Mouse (Mus musculus) kidney, embryonic 14.5 days (tissue): ENCODE results near the gene Tbcc. TPM values are rescaled to one million over a fixed set of nuclear protein-coding genes. Genes with fewer than 3 reads are reported as not detected.
A peak's percentile ranks its signal among the peaks of the same experiment; 100 is the strongest.

ENCODE experiments used
- ATAC-seq: fragments of 200-750 bp; cut with Nextera tagmentation; 2 replicates; pipeline ENCODE4 v1.8.0; 2017; ENCODE audit warnings: moderate number of reproducible peaks, mild to moderate bottlenecking, moderate TSS enrichment, moderate library complexity; ENCODE audit not compliant: low FRiP score, low TSS enrichment
- H3K27ac ChIP-seq: fragments of 300-500 bp; sonication (generic); 2 replicates; pipeline ENCODE4 v1.5.1; 2014; ENCODE audit warnings: low read depth, mild to moderate bottlenecking, low read length, moderate library complexity, mixed read lengths
- H3K27me3 ChIP-seq: fragments of 300-500 bp; sonication (generic); 2 replicates; pipeline ENCODE4 v1.6.1; 2014; ENCODE audit warnings: mild to moderate bottlenecking, low read length; ENCODE audit not compliant: control insufficient read depth, insufficient read depth
- H3K36me3 ChIP-seq: fragments of 300-500 bp; sonication (generic); 2 replicates; pipeline ENCODE4 v1.6.1; 2014; ENCODE audit warnings: low read length, mixed read lengths; ENCODE audit not compliant: control insufficient read depth, insufficient read depth
- H3K4me1 ChIP-seq: fragments of 300-500 bp; sonication (generic); 2 replicates; pipeline ENCODE4 v1.6.1; 2014; ENCODE audit warnings: low read length, mixed read lengths; ENCODE audit not compliant: control insufficient read depth, insufficient read depth
- H3K4me2 ChIP-seq: fragments of 300-500 bp; sonication (generic); replicated peaks from 2 replicates; pipeline ENCODE4 v1.6.1; 2014; ENCODE audit warnings: low read depth, mild to moderate bottlenecking, low read length
- H3K4me3 ChIP-seq: fragments of 300-500 bp; sonication (generic); 2 replicates; pipeline ENCODE4 v1.5.1; 2014; ENCODE audit warnings: mild to moderate bottlenecking, low read length
- H3K9ac ChIP-seq: fragments of 300-500 bp; sonication (generic); 2 replicates; pipeline ENCODE4 v1.6.1; 2014; ENCODE audit warnings: low read depth, mild to moderate bottlenecking, low read length, moderate library complexity
- H3K9me3 ChIP-seq: fragments of 300-500 bp; sonication (generic); 2 replicates; pipeline ENCODE4 v1.6.1; 2016; ENCODE audit warnings: low read length; ENCODE audit not compliant: control insufficient read depth
- WGBS: fragments of 180-500 bp; shearing (Covaris S2); extraction: QIAGEN DNeasy Blood & Tissue Kit; methylation state at CpG from one replicate; pipeline ENCODE4 v1.1.7; 2014; 5-methylcytosine and 5-hydroxymethylcytosine counted together
- polyA plus RNA-seq: library from polyadenylated mRNA; unstranded; fragments of >200 nt; fragmentation: Nextera tagmentation; extraction: Ambion mirVana; gene quantifications from 2 replicates; pipeline ENCODE4 v1.2.1, GENCODE M21; 2014

Gene Tbcc
- polyA plus RNA-seq, 1 experiment from 2014 or later = 71.0 TPM

DNA sequence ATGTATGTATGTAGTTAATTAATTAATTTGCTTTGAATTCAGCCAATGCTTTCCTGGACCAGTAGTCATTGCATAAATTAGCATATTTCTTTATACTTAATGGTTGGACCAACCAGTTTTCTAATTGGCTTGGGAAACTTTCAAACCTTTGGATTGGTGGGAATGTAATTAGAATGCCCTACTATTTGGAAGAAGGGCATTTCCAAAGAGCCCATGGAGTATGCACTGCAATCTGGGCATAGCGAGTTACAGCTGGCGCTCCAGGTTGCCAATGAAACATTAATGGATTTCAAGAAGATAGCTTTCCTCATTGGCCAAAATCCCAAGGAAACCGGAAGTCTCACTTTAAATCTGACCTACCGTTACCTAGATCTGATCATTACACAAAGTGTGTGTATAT is 30.4 kb upstream of the Tbcc start:
- no peak overlapping the region for H3K9ac ChIP-seq
- no peaks in the 10 kb centered on the region for H3K36me3 ChIP-seq
- H3K4me2 ChIP-seq = no peak overlapping the region
- H3K4me1 ChIP-seq = peaks cover 8% of the 10 kb centered on the region
- H3K9me3 ChIP-seq = no peaks in the 10 kb centered on the region
- H3K4me3 ChIP-seq = no peak overlapping the region
- H3K27ac ChIP-seq = no peak overlapping the region
- no peaks in the 10 kb centered on the region for H3K27me3 ChIP-seq
- WGBS = 93% methylated on average over 4 of the region's 4 CpGs
- no peak for ATAC-seq

DNA sequence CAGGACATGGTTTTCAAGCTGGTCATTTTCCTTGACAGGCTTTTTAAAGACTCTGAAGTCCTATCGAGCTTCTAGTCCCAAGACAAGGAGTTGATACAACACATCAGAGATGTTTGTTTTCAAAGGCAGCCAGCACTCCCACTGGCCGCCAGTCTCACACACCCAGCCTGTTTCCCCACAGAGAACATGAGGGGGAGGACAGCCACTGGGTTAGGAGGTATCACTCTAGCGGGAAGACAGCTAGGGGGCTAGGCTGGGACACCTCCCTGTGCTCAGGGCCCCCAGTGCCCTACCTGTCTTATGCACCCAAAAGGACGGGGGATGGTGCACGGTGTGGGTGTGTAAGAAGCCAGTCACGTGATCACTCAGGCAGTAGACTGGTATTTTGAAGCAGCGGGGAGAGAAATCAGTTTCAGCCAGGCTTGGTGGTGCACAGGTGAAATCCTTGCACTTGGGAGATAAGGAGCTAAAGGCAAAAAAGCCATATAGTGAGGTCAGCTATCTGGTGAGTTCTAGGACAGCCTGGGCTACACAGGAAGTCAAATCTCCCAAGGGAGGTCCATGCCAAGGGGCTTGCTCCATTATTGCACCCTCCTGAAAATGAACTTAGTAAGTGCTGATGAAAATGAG is 25.8 kb upstream of the Tbcc start:
- H3K9ac ChIP-seq = no peak overlapping the region
- H3K4me3 ChIP-seq = no peak overlapping the region
- H3K36me3 ChIP-seq = no peaks in the 10 kb centered on the region
- ATAC-seq = peak; percentile 51; the same call in 1 of the 2 replicates
- H3K27ac ChIP-seq = no peak overlapping the region
- WGBS = 43% methylated on average over 7 of the region's 7 CpGs
- H3K27me3 ChIP-seq = no peaks in the 10 kb centered on the region
- no peaks in the 10 kb centered on the region for H3K9me3 ChIP-seq
- H3K4me2 ChIP-seq = no peak overlapping the region
- 0 out of 2 replicates have a peak, but pooled peaks cover 4% of the 10 kb centered on the region for H3K4me1 ChIP-seq

DNA sequence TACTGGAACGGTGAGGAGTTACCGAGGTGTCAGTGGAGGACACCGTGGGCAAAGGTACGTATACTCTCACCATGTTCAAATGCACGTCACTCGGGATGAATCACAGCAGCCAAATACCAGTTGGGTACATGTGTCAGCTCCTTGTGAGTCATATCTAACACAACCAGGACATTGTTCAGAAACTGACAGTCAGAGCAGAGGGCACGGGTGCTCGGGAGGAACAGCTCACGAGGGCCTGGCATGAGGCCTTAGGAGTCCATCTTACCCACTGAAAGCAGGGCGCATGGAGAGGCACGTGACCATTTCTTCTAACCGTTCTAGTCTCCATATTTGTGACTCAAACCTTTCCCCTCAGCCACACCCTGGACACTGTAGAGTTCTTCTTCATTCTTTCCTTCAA is 23.6 kb upstream of the Tbcc start:
- Histone ChIP-seq H3K9ac (no peak overlapping the region), H3K4me3 (no peak overlapping the region), H3K4me1 (0 out of 2 replicates have a peak, but pooled peaks cover 4% of the 10 kb centered on the region), H3K27me3 (no peaks in the 10 kb centered on the region), H3K36me3 (no peaks in the 10 kb centered on the region), H3K4me2 (no peak overlapping the region), H3K9me3 (no peaks in the 10 kb centered on the region), H3K27ac (no peak overlapping the region)
- no peak for ATAC-seq
- 92% methylated on average over 12 of the region's 12 CpGs for WGBS

GRCm38 (mm10) chr17:46870204-46870798 is 20.2 kb upstream of the Tbcc start:
- H3K9ac ChIP-seq = no peak overlapping the region
- WGBS = 94% methylated on average over 5 of the region's 5 CpGs
- no peak overlapping the region for H3K4me2 ChIP-seq
- no peak overlapping the region for H3K27ac ChIP-seq
- no peak for ATAC-seq
- H3K27me3 ChIP-seq = no peaks in the 10 kb centered on the region
- H3K4me1 ChIP-seq = no peaks in the 10 kb centered on the region
- H3K4me3 ChIP-seq = no peak overlapping the region
- no peaks in the 10 kb centered on the region for H3K9me3 ChIP-seq
- H3K36me3 ChIP-seq = no peaks in the 10 kb centered on the region

- no peaks in the 10 kb centered on the region for H3K36me3 ChIP-seq
- H3K27ac ChIP-seq = no peak overlapping the region
- no peak overlapping the region for H3K4me3 ChIP-seq
- WGBS = 40% methylated on average over 1 of the region's 1 CpGs
- H3K27me3 ChIP-seq = no peaks in the 10 kb centered on the region
- no peaks in the 10 kb centered on the region for H3K9me3 ChIP-seq
- H3K9ac ChIP-seq = no peak overlapping the region
- no peak overlapping the region for H3K4me2 ChIP-seq
- H3K4me1 ChIP-seq = no peaks in the 10 kb centered on the region
- no peak for ATAC-seq
Observed at GRCm38 (mm10) chr17:46870913-46871312, 19.6 kb upstream of the Tbcc start.

GRCm38 (mm10) chr17:46872806-46873205 is 17.7 kb upstream of the Tbcc start:
- H3K36me3 ChIP-seq = no peaks in the 10 kb centered on the region
- no peaks in the 10 kb centered on the region for H3K27me3 ChIP-seq
- H3K9me3 ChIP-seq = no peaks in the 10 kb centered on the region
- no peak for ATAC-seq
- WGBS = 79% methylated on average over 7 of the region's 7 CpGs
- no peak overlapping the region for H3K9ac ChIP-seq
- H3K4me2 ChIP-seq = no peak overlapping the region
- H3K4me3 ChIP-seq = no peak overlapping the region
- no peak overlapping the region for H3K27ac ChIP-seq
- no peaks in the 10 kb centered on the region for H3K4me1 ChIP-seq

- 30% methylated on average over 10 of the region's 10 CpGs for WGBS
- Histone ChIP-seq H3K9ac (no peak overlapping the region), H3K27me3 (no peaks in the 10 kb centered on the region), H3K9me3 (no peaks in the 10 kb centered on the region), H3K36me3 (no peaks in the 10 kb centered on the region), H3K4me3 (no peak overlapping the region), H3K27ac (no peak overlapping the region), H3K4me1 (no peaks in the 10 kb centered on the region), H3K4me2 (no peak overlapping the region)
- ATAC-seq = 0 out of 2 replicates have a peak, but pooled peaks have one; percentile 22
Observed at GRCm38 (mm10) chr17:46874133-46874532, 16.4 kb upstream of the Tbcc start.

GRCm38 (mm10) chr17:46875626-46876025 is 14.9 kb upstream of the Tbcc start:
- Histone ChIP-seq H3K4me3 (no peak overlapping the region), H3K27ac (no peak overlapping the region), H3K4me1 (no peaks in the 10 kb centered on the region; the same call in 1 of the 2 replicates), H3K36me3 (no peaks in the 10 kb centered on the region), H3K4me2 (no peak overlapping the region), H3K27me3 (no peaks in the 10 kb centered on the region), H3K9ac (no peak overlapping the region), H3K9me3 (no peaks in the 10 kb centered on the region)
- no peak for ATAC-seq
- 79% methylated on average over 3 of the region's 3 CpGs for WGBS

GRCm38 (mm10) chr17:46876371-46876950 is 14.0 kb upstream of the Tbcc start:
- no peak overlapping the region for H3K4me3 ChIP-seq
- H3K9ac ChIP-seq = no peak overlapping the region
- H3K4me1 ChIP-seq = no peaks in the 10 kb centered on the region; the same call in 1 of the 2 replicates
- H3K4me2 ChIP-seq = no peak overlapping the region
- ATAC-seq = no peak
- 64% methylated on average over 8 of the region's 8 CpGs for WGBS
- H3K9me3 ChIP-seq = no peaks in the 10 kb centered on the region
- no peaks in the 10 kb centered on the region for H3K27me3 ChIP-seq
- no peaks in the 10 kb centered on the region for H3K36me3 ChIP-seq
- H3K27ac ChIP-seq = no peak overlapping the region
